Mouse (Mus musculus) kidney, embryonic 14.5 days (tissue): ENCODE results near the gene Krt26. TPM values are rescaled to one million over a fixed set of nuclear protein-coding genes. Genes with fewer than 3 reads are reported as not detected.

Experiments
- ATAC-seq: fragments of 200-750 bp; cut with Nextera tagmentation; 2 replicates; pipeline ENCODE4 v1.8.0; 2017; ENCODE audit warnings: moderate number of reproducible peaks, mild to moderate bottlenecking, moderate TSS enrichment, moderate library complexity; ENCODE audit not compliant: low FRiP score, low TSS enrichment
- H3K27ac ChIP-seq: fragments of 300-500 bp; sonication (generic); 2 replicates; pipeline ENCODE4 v1.5.1; 2014; ENCODE audit warnings: low read depth, mild to moderate bottlenecking, low read length, moderate library complexity, mixed read lengths
- H3K27me3 ChIP-seq: fragments of 300-500 bp; sonication (generic); 2 replicates; pipeline ENCODE4 v1.6.1; 2014; ENCODE audit warnings: mild to moderate bottlenecking, low read length; ENCODE audit not compliant: control insufficient read depth, insufficient read depth
- H3K36me3 ChIP-seq: fragments of 300-500 bp; sonication (generic); 2 replicates; pipeline ENCODE4 v1.6.1; 2014; ENCODE audit warnings: low read length, mixed read lengths; ENCODE audit not compliant: control insufficient read depth, insufficient read depth
- H3K4me1 ChIP-seq: fragments of 300-500 bp; sonication (generic); 2 replicates; pipeline ENCODE4 v1.6.1; 2014; ENCODE audit warnings: low read length, mixed read lengths; ENCODE audit not compliant: control insufficient read depth, insufficient read depth
- H3K4me2 ChIP-seq: fragments of 300-500 bp; sonication (generic); replicated peaks from 2 replicates; pipeline ENCODE4 v1.6.1; 2014; ENCODE audit warnings: low read depth, mild to moderate bottlenecking, low read length
- H3K4me3 ChIP-seq: fragments of 300-500 bp; sonication (generic); 2 replicates; pipeline ENCODE4 v1.5.1; 2014; ENCODE audit warnings: mild to moderate bottlenecking, low read length
- H3K9ac ChIP-seq: fragments of 300-500 bp; sonication (generic); 2 replicates; pipeline ENCODE4 v1.6.1; 2014; ENCODE audit warnings: low read depth, mild to moderate bottlenecking, low read length, moderate library complexity
- H3K9me3 ChIP-seq: fragments of 300-500 bp; sonication (generic); 2 replicates; pipeline ENCODE4 v1.6.1; 2016; ENCODE audit warnings: low read length; ENCODE audit not compliant: control insufficient read depth
- WGBS: fragments of 180-500 bp; shearing (Covaris S2); extraction: QIAGEN DNeasy Blood & Tissue Kit; methylation state at CpG from one replicate; pipeline ENCODE4 v1.1.7; 2014; 5-methylcytosine and 5-hydroxymethylcytosine counted together
- polyA plus RNA-seq: library from polyadenylated mRNA; unstranded; fragments of >200 nt; fragmentation: Nextera tagmentation; extraction: Ambion mirVana; gene quantifications from 2 replicates; pipeline ENCODE4 v1.2.1, GENCODE M21; 2014

Krt26 gene
- not detected in 2 replicates for polyA plus RNA-seq

DNA sequence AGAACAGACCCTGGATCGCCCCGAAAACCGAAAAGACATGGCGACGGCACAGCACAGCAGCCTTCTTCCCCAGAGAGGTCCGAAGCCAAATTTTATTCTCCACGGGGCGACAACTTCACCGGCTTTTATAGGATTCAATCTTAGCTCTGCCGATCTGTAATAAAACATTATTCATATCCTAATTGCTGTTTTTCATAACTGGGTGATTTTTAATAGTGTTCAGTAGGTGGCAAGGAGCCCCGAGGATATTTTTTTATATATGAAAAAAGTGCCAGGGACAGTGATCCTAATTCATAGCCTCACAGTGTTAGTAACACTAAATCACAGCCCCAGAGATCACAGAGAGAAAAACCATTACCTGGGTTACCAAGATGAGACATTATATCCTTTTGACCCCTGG lies at the start of gene Krt26:
TSS of gene Krt26 (minus strand) at position 101 of the 400 bp plus-strand sequence.
- Histone ChIP-seq H3K36me3 (no peaks in the 10 kb centered on the region), H3K4me1 (no peaks in the 10 kb centered on the region), H3K27ac (no peak within 1 kb of the TSS), H3K9me3 (no peaks in the 10 kb centered on the region), H3K9ac (no peak within 1 kb of the TSS), H3K4me2 (no peak within 1 kb of the TSS), H3K4me3 (no peak within 1 kb of the TSS), H3K27me3 (no peaks in the 10 kb centered on the region)
- 94% methylated on average over 11 of the region's 11 CpGs for WGBS
- ATAC-seq, result no peak

DNA sequence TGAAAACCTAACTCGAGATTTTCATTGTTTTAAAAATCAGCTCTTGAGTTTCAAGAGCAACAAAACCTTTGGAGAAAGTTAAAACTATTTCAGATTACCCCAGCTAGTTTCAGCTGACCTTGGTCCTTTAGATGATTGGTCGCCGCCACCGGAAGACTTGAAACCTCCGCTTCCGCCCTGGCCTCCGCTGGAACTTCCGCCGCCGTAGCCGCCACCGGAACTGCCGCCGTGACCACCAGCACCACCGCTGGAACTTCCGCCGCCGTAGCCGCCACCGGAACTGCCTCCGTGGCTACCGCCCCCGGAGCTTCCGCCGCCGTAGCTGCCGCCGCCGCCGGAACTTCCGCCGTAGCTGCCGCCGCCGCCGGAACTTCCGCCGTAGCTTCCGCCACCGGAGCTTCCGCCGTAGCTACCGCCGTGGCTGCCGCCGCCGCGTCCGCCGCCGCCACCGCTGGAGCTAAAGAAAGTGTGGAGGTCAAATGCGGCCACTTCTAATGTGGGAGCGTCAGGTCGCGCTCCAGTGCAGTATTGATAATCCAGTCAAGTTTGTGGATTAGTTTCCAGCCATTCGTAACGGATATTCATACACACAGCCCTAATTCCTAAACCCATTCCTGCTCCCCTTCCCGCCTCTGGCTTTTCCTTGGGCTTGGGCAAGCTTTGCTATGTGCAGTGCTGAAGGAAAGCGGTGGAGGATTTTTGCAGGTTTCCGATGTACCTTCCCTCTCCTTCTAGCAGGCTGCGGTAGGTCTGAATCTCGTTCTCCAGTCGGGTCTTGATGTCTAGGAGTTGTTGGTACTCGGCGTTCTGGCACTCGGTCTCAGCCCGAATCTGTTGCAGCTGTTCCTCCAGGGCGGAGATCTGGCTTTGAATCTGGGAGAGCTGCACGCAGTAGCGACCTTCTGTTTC lies 48.3 kb upstream of the Krt26 start:
- Histone ChIP-seq H3K9me3 (no peaks in the 10 kb centered on the region), H3K9ac (peak overlapping the region; percentile 75), H3K36me3 (no peaks in the 10 kb centered on the region), H3K4me3 (peak overlapping the region; percentile 60), H3K27ac (peak overlapping the region; percentile 99), H3K4me2 (peak overlapping the region; percentile 55), H3K27me3 (no peaks in the 10 kb centered on the region), H3K4me1 (no peaks in the 10 kb centered on the region; the same call in 1 of the 2 replicates)
- WGBS, result 1% methylated on average over 71 of the region's 71 CpGs
- ATAC-seq, result peak; percentile 86

GRCm38 (mm10) chr11:99379568-99379967 lies 41.8 kb upstream of the Krt26 start:
- 21% methylated on average over 5 of the region's 5 CpGs for WGBS
- Histone ChIP-seq H3K4me2 (no peak overlapping the region), H3K9me3 (no peaks in the 10 kb centered on the region), H3K4me3 (no peak overlapping the region), H3K27me3 (no peaks in the 10 kb centered on the region), H3K4me1 (no peaks in the 10 kb centered on the region), H3K27ac (no peak overlapping the region), H3K36me3 (no peaks in the 10 kb centered on the region), H3K9ac (no peak overlapping the region)
- no peak for ATAC-seq

DNA sequence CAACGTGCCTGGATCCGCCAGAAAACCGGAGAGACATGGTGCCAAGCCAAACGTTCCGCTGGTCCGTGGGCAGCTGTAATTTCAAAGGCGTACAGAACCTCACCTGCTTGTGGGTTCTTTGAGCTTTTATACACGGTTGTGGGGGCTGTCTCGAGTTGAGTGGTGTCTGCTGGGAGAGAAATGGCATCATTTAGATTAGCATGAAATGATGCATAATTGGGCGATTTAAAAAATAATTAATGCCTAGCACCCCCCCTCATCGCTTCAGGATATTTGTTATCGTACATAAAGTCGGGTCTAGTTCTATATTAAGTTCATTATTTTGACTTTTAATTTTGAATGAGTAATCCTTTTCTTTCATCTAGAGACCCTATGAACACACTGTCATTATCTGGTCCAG lies 37.0 kb upstream of the Krt26 start, which contains the start of gene Krt28:
TSS of gene Krt28 (minus strand) at position 101 of the 400 bp plus-strand sequence.
- no peak for ATAC-seq
- H3K9ac ChIP-seq, result no peak within 1 kb of the TSS
- no peak within 1 kb of the TSS for H3K4me3 ChIP-seq
- H3K27me3 ChIP-seq, result no peaks in the 10 kb centered on the region
- no peak within 1 kb of the TSS for H3K4me2 ChIP-seq
- H3K27ac ChIP-seq, result no peak within 1 kb of the TSS
- H3K36me3 ChIP-seq, result no peaks in the 10 kb centered on the region
- WGBS, result 87% methylated on average over 13 of the region's 13 CpGs
- H3K9me3 ChIP-seq, result no peaks in the 10 kb centered on the region
- no peaks in the 10 kb centered on the region for H3K4me1 ChIP-seq

DNA sequence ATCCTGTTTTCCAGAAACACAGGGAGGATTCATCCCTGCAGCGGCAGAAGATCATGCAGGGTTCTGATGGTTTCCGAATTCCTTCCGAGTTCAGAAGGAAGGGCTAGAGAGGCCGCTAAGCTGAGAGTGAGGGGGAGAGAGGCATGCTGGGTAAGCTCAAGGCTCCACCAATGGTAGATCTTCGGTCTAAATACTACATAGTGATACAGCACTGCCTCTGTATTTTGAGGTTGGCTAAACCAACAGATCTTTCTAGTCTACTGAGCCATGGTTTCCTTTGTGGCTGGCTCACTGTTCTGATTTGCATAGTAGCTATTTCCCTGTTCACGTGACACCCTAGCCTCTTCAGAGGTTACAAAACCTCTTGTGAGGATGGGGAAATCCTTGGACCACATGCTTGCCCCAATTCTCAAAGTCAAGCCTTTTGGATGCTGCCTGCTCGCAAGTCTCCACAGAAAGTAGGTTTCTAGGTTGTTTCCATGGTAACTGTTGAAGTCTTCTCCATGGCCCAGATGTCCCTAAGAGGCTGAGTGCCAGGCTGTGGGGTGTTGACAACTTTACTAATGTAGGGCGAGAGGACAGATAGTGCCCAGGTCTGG lies 32.2 kb upstream of the Krt26 start:
- Histone ChIP-seq H3K27ac (no peak overlapping the region), H3K27me3 (peaks cover 3% of the 10 kb centered on the region; the same call in 1 of the 2 replicates), H3K4me1 (no peaks in the 10 kb centered on the region), H3K9ac (no peak overlapping the region), H3K4me3 (no peak overlapping the region), H3K36me3 (no peaks in the 10 kb centered on the region), H3K4me2 (no peak overlapping the region), H3K9me3 (no peaks in the 10 kb centered on the region)
- ATAC-seq, result no peak
- WGBS, result 94% methylated on average over 8 of the region's 8 CpGs

GRCm38 (mm10) chr11:99369229-99369628 lies 31.5 kb upstream of the Krt26 start:
- Histone ChIP-seq H3K9me3 (no peaks in the 10 kb centered on the region), H3K4me1 (no peaks in the 10 kb centered on the region), H3K4me3 (no peak overlapping the region), H3K9ac (no peak overlapping the region), H3K4me2 (no peak overlapping the region), H3K27me3 (peaks cover 3% of the 10 kb centered on the region; the same call in 1 of the 2 replicates), H3K36me3 (no peaks in the 10 kb centered on the region), H3K27ac (no peak overlapping the region)
- WGBS, result 12% methylated on average over 3 of the region's 3 CpGs
- no peak for ATAC-seq

DNA sequence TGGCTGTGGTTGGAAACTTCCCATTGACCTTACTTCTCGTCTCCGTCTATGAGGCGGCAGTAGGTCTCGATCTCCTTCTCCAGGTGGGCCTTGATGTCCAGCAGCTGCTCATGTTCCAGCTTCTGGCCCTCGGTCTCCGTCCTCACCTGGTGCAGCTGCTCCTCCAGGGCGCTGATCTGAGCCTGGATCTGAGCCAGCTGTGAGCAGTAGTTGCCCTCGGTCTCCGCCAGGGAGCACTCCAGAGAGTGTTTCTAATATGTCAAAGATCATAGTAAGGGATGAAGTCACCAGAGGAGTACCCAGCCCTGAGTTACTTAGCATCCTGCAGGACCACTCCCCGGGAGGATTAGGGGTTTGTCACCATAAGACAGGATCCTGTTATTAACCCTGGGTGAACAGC lies 29.0 kb upstream of the Krt26 start:
- Histone ChIP-seq H3K9me3 (no peaks in the 10 kb centered on the region), H3K4me2 (no peak overlapping the region), H3K4me3 (no peak overlapping the region), H3K36me3 (no peaks in the 10 kb centered on the region), H3K9ac (no peak overlapping the region), H3K27ac (no peak overlapping the region), H3K27me3 (peaks cover 3% of the 10 kb centered on the region; the same call in 1 of the 2 replicates), H3K4me1 (no peaks in the 10 kb centered on the region)
- no peak for ATAC-seq
- 38% methylated on average over 10 of the region's 10 CpGs for WGBS

GRCm38 (mm10) chr11:99364412-99364811 lies 26.6 kb upstream of the Krt26 start:
- Histone ChIP-seq H3K27ac (no peak overlapping the region), H3K36me3 (no peaks in the 10 kb centered on the region), H3K4me1 (no peaks in the 10 kb centered on the region), H3K9ac (no peak overlapping the region), H3K4me2 (no peak overlapping the region), H3K4me3 (no peak overlapping the region), H3K9me3 (no peaks in the 10 kb centered on the region), H3K27me3 (peaks cover 3% of the 10 kb centered on the region; the same call in 1 of the 2 replicates)
- ATAC-seq, result no peak
- WGBS, result 26% methylated on average over 9 of the region's 9 CpGs

DNA sequence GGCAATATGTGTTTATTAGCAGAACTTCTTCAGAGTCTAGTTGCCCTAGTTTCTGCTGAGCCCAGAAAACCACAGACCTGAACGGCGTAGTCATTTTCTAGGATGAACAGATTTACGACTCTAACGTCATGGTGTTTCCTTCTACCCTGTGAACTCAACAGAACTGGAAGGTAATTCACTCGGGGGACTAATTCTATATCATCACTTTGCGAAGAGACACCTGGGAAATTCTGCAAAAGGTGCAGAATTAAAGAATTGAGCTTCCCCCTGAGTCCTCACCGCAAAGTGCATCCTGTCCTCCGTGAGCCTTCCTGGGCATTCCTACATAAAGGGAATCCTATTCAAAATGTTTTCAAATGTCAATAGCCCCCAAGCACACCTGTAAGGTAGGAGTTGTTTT lies 23.7 kb upstream of the Krt26 start:
- Histone ChIP-seq H3K27ac (no peak overlapping the region), H3K36me3 (no peaks in the 10 kb centered on the region), H3K27me3 (peaks cover under 1% of the 10 kb centered on the region; the same call in 1 of the 2 replicates), H3K4me1 (no peaks in the 10 kb centered on the region), H3K9me3 (no peaks in the 10 kb centered on the region), H3K4me3 (no peak overlapping the region), H3K4me2 (no peak overlapping the region), H3K9ac (no peak overlapping the region)
- 71% methylated on average over 8 of the region's 8 CpGs for WGBS
- no peak for ATAC-seq
